Mouse (Mus musculus): ENCODE measurements around the gene Slamf9.

- TF ChIP-seq ETS1 (IDR thresholded peaks at IDR 0.05; ENCODE audit: low read depth, low read length) (no peak), CTCF (IDR thresholded peaks at IDR 0.05 in 2 of 3, conservative IDR thresholded peaks at IDR 0.05 in 1 of 3; ENCODE audit: control insufficient read depth in 1 of 3, insufficient read depth in 1 of 3, low read depth in 2 of 3, low read length in 3 of 3, poor library complexity in 1 of 3, severe bottlenecking in 1 of 3) (no peak), POLR2A (IDR thresholded peaks at IDR 0.05; ENCODE audit: control insufficient read depth in 1 of 2, insufficient read depth in 1 of 2, low read depth in 1 of 2, low read length in 2 of 2, poor library complexity in 1 of 2) (no peak), BHLHE40 (IDR thresholded peaks at IDR 0.05; ENCODE audit: borderline replicate concordance, low read depth, low read length) (no peak), HCFC1 (IDR thresholded peaks at IDR 0.05; ENCODE audit: low read depth, low read length) (no peak), CHD2 (IDR thresholded peaks at IDR 0.05; ENCODE audit: low read length) (no peak)
These were observed 8.2 kb downstream of the Slamf9 start for GRCm38 (mm10) chr1:172483361-172483660.

Measured in MEL (cell line).